Mouse (Mus musculus) monocyte, adult 2 months (primary cell): ENCODE data around the gene Tmx1.

Source experiments
- DNase-seq, 2 experiments: peaks; one replicate each; pipeline ENCODE4 v3.0.0; 2022; ENCODE audit warnings: low spot score in 2 of 2, low read depth in 1 of 2

Gene Tmx1

DNA sequence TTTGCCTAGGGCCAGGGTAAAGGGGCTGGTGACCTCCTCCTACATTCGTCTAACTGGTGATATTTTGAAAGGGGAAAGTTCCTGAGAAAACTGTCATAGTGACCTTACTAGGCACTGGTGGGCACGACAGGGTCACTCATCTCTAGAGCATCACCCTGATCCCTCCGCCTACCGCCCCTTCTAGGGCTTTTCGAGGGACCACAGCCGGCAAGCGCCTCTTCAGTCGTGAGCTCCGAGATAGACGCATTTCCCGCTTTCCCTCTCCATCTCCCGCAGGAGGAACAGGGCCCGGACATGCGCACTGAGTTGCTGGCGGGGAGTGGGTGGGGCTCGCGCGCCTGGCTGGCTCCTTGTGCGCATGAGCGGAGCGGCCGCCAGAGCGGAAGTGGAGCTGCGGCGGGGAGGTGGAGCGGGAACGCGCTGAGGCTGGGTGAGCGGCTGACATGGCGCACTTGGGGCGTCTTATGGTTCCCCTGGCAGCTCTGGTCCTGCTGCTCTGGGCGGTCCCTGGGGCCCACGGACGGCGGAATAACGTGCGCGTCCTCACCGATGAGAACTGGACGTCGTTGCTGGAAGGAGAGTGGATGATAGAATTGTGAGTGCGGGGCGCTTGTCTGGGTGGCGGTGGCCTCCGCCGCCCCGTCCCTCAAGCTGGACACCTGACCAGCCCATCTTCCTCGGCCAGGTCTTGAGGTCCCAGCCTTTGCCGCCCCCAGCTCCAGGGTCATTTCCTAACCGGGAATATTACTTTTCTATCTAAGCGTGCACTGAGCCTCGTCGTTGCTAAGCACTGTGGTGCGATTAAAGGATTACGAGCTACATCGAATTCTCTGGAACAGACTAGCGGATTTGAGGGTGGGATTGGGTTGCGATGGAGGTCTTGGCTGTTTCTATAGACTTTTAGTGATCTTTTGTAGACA lies at the start of gene Tmx1:
Gene Tmx1 (plus strand): TSS at position 370 of the 920 bp plus-strand sequence.
- peak; percentile 88 to 95 for DNase-seq

DNA sequence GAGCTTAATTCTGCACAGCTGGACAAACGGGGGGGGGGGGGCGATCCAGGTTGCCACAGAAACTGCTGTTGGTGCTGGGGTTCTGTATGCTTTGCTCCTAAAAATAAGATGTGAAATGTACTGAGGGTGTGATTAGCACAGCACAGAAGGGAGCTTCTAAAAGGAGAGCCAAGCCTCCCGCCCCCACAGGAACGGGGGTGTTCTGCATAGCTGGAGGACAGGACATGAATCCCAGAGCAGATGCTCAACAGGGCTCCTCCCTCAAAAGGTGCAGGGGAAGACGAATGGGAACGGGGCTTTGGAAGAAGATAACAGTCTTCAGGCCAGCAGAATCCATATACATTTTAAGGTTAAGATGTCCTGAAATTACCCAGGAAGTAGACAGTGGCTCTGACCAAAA lies 48.6 kb upstream of the Tmx1 start:
- DNase-seq = no peak

- DNase-seq = no peak
Observed at GRCm38 (mm10) chr12:70408396-70408795, 44.5 kb upstream of the Tmx1 start.

- no peak for DNase-seq
Observed at GRCm38 (mm10) chr12:70409600-70409999, 43.3 kb upstream of the Tmx1 start.

DNA sequence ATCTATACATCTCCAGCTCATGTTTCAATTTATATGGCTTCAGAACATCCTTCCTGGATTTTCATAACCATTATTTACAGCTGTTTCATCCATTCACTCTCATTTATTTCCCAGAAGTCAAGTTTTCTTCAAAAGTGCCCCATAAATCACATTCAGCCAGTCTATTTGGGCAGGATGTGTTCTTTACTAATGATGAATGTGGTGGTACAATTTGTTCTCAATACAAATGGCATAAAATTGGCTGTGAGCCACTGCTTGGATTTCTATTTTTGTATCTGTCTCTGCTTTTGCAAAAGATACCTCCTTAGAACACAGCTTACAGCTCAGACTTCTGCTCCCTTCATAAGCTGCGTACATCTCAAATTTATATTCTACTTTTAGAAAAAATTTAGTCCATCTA lies 32.7 kb upstream of the Tmx1 start:
- no peak for DNase-seq

DNA sequence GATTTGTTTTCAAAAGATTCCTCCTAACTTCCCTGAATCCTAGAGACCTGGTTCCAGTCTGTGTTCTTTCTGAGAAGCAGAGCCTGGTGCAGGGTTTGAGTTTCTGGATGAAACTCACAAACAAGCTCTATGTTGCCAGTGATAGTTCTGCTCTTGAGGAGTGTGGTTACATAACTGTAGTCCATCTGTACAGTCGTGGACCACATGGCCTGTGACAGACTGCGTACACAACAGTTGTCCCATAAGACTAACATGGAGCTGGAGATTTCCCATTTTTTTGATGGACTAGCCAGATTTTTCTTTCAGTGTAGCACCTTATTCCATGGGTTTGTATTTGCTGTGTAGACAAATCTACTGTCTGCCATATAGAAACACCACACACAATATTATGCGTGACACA lies 31.9 kb upstream of the Tmx1 start:
- no peak for DNase-seq

- no peak for DNase-seq
Observed at GRCm38 (mm10) chr12:70422322-70423118, 30.4 kb upstream of the Tmx1 start.

GRCm38 (mm10) chr12:70427885-70428284 lies 25.0 kb upstream of the Tmx1 start:
- DNase-seq = no peak

DNA sequence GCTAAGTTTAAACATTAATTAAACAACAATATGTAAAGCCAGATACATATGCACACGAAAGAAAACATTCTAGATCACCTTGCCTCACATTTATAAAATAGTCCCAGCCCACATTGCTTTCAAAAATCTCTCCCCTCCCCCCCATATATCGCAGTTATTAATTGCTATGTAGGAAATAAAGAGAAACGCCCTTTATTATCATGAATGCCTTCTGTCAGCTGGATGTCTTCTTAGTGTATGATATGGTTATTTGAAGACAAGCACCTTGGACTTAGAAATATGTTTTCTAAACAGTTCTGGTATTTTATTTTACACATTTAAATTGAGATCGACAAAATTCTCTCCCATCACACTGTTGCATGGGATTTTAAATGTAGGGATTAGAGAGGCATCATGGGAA lies 23.3 kb upstream of the Tmx1 start:
- DNase-seq = no peak

- no peak for DNase-seq
Observed at GRCm38 (mm10) chr12:70430307-70430950, 22.5 kb upstream of the Tmx1 start.

- no peak for DNase-seq
Observed at GRCm38 (mm10) chr12:70431428-70431827, 21.5 kb upstream of the Tmx1 start.

DNA sequence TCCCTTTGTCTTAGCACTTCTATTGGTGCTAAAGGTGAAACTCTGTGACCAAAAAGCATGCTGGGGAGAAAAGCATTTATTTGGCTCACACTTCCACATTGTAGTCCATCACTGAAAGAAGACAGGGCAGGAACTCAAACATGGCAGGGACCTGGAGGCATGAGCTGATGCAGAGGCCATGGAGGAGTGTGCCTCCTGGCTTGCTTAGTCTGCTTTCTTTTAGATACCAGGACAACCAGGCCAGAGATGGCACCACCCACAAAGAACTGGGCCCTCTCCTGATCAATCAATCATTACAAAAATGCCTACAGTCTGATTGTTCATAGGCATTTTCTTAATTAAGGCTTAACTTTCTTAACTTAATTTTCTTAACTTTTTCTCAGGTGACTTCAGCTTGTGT lies 2.9 kb upstream of the Tmx1 start:
- DNase-seq = no peak

GRCm38 (mm10) chr12:70451533-70451932 lies 1.4 kb upstream of the Tmx1 start:
- no peak for DNase-seq

GRCm38 (mm10) chr12:70452143-70452542 lies 752 bp upstream of the Tmx1 start:
- DNase-seq = no peak

DNA sequence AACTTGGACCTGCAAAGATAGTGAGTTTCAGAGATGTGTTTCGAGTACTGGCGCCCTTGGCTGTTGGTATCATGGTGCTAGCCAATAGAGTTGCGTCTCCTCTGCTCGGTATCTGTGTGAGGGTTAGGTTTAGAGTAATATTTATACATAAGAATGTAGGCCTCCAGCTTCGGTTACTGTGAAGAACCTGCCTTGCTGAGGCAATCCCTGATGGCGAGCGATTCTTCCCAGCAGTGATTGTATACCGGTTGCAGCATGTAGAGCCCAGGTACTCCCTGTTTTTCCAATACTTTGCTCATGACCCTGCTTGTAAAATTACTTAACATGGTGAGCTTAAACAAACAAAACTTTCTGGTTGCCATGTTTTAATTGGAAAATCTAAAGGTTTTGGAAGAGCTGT lies 2.3 kb downstream of the Tmx1 start:
- no peak for DNase-seq

- DNase-seq = no peak
Observed at GRCm38 (mm10) chr12:70459546-70459945, 6.7 kb downstream of the Tmx1 start.

GRCm38 (mm10) chr12:70464016-70464415 lies 11.1 kb downstream of the Tmx1 start:
- no peak for DNase-seq

GRCm38 (mm10) chr12:70475336-70475735 lies 22.4 kb downstream of the Tmx1 start:
- no peak for DNase-seq

GRCm38 (mm10) chr12:70476884-70477576 lies 24.1 kb downstream of the Tmx1 start:
- DNase-seq = no peak

- peak; percentile 35 to 51 for DNase-seq
Observed at GRCm38 (mm10) chr12:70477593-70478287, 24.8 kb downstream of the Tmx1 start.
